Mouse (Mus musculus) kidney, adult 2 months (tissue): ENCODE measurements at regions not wholly inside any gene's neighbourhood (a gene's known extent, or its start where the extent isn't known, plus 50 kb on each side); places are given as distances from the start of the nearest gene placed in this dataset.
"Not testable (repeated sequence)": the region's sequence is repeated elsewhere in the genome, so short reads cannot be mapped to it uniquely, and the experiment has no call there.

Experiments
- DNase-seq: peaks from one replicate; pipeline ENCODE4 v3.0.0; 2021
- H3K27ac ChIP-seq: fragments of 200-500 bp; 2 replicates; pipeline ENCODE4 v1.5.1; 2012; ENCODE audit warnings: low read depth, low read length, control low read depth, inconsistent platforms; ENCODE audit not compliant: insufficient read depth
- H3K27me3 ChIP-seq: fragments of 200-500 bp; replicated peaks from 2 replicates; pipeline ENCODE4 v1.6.1; 2012; ENCODE audit warnings: mild to moderate bottlenecking, moderate library complexity, low read length, inconsistent platforms; ENCODE audit not compliant: control insufficient read depth, insufficient read depth
- H3K36me3 ChIP-seq: fragments of 200-500 bp; 2 replicates; pipeline ENCODE4 v1.6.1; 2012; ENCODE audit warnings: mild to moderate bottlenecking, moderate library complexity, low read length, inconsistent platforms; ENCODE audit not compliant: control insufficient read depth, insufficient read depth
- H3K4me1 ChIP-seq: fragments of 200-500 bp; 2 replicates; pipeline ENCODE4 v1.6.1; 2011; ENCODE audit warnings: low read length; ENCODE audit not compliant: control insufficient read depth, insufficient read depth
- H3K4me3 ChIP-seq: fragments of 200-500 bp; 2 replicates; pipeline ENCODE4 v1.5.1; 2011; ENCODE audit warnings: mild to moderate bottlenecking, low read depth, low read length, control low read depth; ENCODE audit not compliant: insufficient read depth
- CTCF ChIP-seq: fragments of 200-500 bp; conservative IDR thresholded peaks from 2 replicates; pipeline ENCODE4 v1.5.1; 2011; ENCODE audit warnings: low read depth, mild to moderate bottlenecking, control low read depth, low read length, moderate library complexity, mixed read lengths; ENCODE audit not compliant: insufficient read depth, insufficient read length
- POLR2A ChIP-seq: fragments of 200-500 bp; IDR thresholded peaks from one replicate; pipeline ENCODE4 v1.6.1; 2011; ENCODE audit warnings: low read depth, low read length, control low read depth
- WGBS: fragments of 180-500 bp; shearing (Covaris S2); methylation state at CpG from one replicate; pipeline ENCODE4 v1.1.7; 2018; 5-methylcytosine and 5-hydroxymethylcytosine counted together

- no peak for DNase-seq
- no peak for TF ChIP-seq CTCF
- TF ChIP-seq POLR2A = no peak
- Histone ChIP-seq H3K4me1 (no peaks in the 10 kb centered on the region), H3K36me3 (no peaks in the 10 kb centered on the region), H3K4me3 (no peak overlapping the region), H3K27ac (no peak overlapping the region), H3K27me3 (no peaks in the 10 kb centered on the region)
- 81% methylated on average over 2 of the region's 2 CpGs for WGBS
These were observed 123.1 kb upstream of the Cldn34b3 start for GRCm38 (mm10) chrX:76141022-76141421.

- not testable (repeated sequence) for H3K27me3 ChIP-seq, H3K36me3 ChIP-seq, H3K4me1 ChIP-seq, H3K27ac ChIP-seq, DNase-seq, H3K4me3 ChIP-seq
- WGBS = 90% methylated on average over 2 of the region's 2 CpGs
These were observed 89.3 kb upstream of the Cldn34b3 start for GRCm38 (mm10) chrX:76174806-76175205.

GRCm38 (mm10) chrX:76181446-76182148 lies 82.5 kb upstream of the Cldn34b3 start:
- no peaks in the 10 kb centered on the region for H3K36me3 ChIP-seq
- 85% methylated on average over 4 of the region's 4 CpGs for WGBS
- no peaks in the 10 kb centered on the region for H3K27me3 ChIP-seq
- TF ChIP-seq POLR2A = no peak
- TF ChIP-seq CTCF = no peak
- H3K4me3 ChIP-seq = no peak overlapping the region
- no peak for DNase-seq
- H3K4me1 ChIP-seq = no peaks in the 10 kb centered on the region
- H3K27ac ChIP-seq = no peak overlapping the region

GRCm38 (mm10) chrX:76200607-76201006 lies 63.5 kb upstream of the Cldn34b3 start:
- H3K36me3 ChIP-seq = no peaks in the 10 kb centered on the region
- 68% methylated on average over 1 of the region's 1 CpGs for WGBS
- TF ChIP-seq CTCF (no peak), POLR2A (no peak)
- no peak for DNase-seq
- no peak overlapping the region for H3K27ac ChIP-seq
- H3K27me3 ChIP-seq = no peaks in the 10 kb centered on the region
- no peak overlapping the region for H3K4me3 ChIP-seq
- H3K4me1 ChIP-seq = no peaks in the 10 kb centered on the region

GRCm38 (mm10) chrX:76201366-76201765 lies 62.7 kb upstream of the Cldn34b3 start:
- no peaks in the 10 kb centered on the region for H3K36me3 ChIP-seq
- no peak overlapping the region for H3K4me3 ChIP-seq
- no peaks in the 10 kb centered on the region for H3K4me1 ChIP-seq
- H3K27ac ChIP-seq = no peak overlapping the region
- 10% methylated on average over 4 of the region's 4 CpGs for WGBS
- H3K27me3 ChIP-seq = no peaks in the 10 kb centered on the region
- peak; percentile 22 for DNase-seq
- TF ChIP-seq CTCF = peak; percentile 58
- no peak for TF ChIP-seq POLR2A
